Mouse (Mus musculus) ovary, adult 18-20 months (tissue): Measurements from ENCODE around the gene Mical3.

Experiments
- DNase-seq: peaks from one replicate; pipeline ENCODE4 v3.0.0; 2022; ENCODE audit warnings: low spot score, mixed read lengths

Mical3 gene

DNA sequence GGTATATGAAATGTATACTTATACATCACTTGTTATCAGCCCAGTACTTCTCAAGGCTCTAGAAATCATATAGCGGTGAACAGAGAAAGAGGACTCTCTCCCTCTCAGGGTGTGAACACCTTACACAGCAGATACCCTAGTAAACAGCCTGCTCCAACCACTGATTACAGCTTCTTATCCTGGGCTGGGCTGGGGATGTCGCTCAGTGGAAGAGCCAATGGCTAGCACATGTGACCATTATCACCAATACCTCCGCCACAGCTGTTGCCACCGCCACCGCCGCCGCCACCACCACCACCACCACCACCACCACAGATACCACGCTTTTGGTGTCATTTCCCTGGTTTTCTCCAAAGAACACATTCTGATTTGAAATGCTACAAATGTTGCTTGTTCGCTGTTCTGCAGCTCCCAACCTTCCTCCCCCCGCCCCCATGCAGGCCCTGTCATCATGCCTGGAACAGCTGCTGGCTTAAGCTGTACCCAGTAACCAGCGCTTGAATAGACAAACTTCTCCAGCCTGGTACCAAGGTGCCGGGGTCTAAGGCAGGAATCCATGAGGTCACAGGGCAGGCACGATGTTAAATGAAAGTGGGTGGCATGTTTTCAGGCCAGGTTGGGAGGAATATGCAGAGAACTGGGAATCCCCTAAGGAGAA, 78.7 kb downstream of the Mical3 start:
- no peak for DNase-seq

DNA sequence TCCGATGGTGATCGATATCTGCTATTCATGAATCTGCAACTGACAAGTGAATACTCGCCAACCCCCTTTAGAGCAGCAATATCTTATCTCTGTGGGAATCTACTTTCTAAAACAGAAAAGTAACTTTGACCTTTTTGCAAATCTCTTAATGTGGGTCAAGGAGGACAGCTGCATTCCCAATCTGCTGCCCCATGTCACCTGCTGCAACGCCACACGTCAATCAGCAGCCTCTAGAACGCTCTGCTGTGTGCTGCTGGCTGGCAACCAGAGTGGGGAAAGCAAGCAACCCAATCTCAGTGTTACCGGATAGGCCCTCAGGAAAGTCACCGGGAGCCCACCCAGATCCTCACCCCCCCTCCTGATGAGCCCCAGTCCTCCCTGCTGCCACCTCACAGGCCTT, 79.4 kb downstream of the Mical3 start:
- no peak for DNase-seq

DNA sequence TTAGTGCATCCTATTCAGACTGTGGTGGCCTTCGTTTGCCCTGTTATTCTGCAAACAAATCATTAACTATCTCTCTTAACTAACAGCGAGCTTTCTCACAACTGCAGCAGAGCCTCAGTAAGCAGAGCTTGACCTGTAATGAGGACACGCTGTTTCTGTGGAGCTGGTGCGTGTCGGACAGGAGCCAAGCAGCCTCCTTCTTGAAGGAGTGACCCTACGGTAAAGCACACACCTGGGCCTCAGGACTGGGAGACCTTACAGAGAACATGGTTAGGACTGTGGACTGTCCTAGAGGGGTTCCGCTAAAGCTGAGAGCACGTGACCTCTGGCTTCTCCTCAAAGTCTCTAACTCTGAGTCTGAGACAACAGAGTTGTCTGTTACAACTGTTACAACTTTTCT, 82.1 kb downstream of the Mical3 start:
- DNase-seq, result no peak

DNA sequence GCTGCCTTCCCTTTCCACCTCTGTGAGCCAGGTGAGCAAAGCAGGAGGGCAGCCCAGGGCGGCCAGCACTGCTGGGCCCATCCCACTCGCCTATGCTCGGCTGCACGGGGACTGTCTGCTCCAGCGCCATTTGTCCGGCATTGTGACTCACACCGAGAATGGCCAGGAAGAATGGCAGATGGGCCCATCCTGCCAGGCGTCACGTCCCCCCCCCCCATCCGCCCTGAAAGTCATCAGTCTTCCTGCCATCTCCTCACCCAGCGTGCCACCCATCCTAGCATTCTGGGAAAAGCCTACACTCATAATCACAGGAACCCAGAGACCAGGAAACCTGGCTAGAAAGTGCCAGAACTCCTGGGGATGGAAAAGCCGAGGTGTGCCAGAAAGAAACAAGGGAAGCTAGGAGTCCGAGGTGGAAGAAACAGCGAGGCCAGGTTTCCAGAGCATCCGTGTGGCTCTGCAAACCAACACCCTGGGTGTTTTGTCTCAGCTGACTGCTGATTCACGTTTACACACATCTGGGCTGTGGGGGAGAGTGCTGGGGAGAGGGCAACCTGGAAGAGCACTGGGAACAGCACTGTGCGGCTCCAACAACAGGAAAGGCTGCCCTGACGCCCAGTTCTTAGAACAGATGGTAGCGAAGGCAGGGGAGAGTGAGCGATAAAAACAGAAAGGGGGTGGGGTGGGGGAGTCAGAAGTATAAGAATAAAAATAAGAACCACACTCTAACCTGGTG, 85.3 kb downstream of the Mical3 start:
- DNase-seq, result no peak

DNA sequence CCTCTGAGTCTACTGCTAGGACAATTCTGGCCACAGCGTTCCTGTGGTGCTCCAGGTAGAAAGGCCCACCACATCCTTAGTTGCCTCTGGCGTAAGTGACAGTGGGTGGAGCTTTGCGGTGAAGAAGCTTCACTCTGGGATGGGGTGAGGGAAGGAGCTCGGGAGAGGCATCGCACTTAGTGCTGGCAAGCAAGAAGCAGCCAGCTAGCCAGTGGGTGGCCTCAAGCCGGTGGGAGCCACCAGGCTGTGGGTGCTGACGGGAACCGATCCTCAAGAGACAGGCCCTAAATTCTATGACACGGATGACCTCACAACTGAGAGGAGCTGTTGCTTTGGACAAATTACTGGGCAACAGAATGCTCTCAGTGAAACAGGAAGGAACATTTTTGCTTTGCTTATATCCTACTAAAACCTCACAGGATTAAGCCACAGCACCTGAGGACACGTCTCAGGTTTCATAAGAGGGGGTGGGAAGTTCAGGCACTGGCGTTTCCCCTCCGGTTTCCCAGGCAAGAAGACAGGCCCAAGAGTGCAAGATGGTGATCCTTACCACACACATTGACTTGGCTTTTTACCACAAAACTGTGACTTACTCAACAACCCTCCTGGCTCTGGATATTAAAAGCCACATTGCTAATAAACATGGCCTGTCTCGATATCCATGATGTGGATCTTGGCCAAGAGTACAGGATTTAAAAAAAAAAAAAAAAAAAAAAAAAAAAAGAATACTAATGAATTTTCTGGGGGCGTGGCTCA, 87.2 kb downstream of the Mical3 start:
- no peak for DNase-seq

DNA sequence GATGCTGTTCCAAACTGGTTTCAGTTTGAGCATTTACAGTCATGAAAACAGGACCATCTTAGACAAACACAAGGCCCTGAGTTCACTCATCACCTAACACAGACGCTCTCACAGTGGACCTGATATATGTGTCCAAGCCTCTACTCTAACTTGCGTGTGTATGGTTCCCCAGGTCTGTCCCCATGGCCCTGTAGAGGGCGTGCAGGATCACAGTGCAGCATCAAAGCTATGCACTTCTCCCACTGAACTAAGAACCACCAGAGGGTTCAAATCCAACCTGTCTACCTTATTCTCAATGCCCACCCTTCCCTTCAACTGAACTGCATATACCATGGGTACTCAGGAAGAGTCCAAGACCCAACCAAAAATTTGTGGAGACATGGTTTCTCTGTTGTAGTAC, 91.1 kb downstream of the Mical3 start:
- DNase-seq, result no peak

DNA sequence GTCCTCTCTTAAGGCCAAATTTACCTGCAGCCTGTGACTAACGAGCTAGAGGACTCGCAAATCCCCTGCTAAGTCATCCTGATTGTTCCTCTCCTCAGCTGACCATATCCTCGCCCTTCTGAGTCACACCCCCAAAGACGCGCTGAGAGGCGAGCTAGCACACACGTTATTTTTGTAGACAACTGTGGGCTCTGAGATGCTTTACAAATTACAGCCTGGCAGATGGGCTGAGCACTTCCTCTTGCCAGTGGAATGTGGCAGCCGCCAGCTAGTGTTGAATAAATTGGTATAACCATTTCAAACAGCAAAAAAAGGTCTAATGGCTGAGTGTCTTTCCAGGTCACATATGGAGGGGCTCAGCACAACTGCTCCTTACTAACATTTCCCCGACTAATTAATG, 91.5 kb downstream of the Mical3 start:
- DNase-seq, result no peak

DNA sequence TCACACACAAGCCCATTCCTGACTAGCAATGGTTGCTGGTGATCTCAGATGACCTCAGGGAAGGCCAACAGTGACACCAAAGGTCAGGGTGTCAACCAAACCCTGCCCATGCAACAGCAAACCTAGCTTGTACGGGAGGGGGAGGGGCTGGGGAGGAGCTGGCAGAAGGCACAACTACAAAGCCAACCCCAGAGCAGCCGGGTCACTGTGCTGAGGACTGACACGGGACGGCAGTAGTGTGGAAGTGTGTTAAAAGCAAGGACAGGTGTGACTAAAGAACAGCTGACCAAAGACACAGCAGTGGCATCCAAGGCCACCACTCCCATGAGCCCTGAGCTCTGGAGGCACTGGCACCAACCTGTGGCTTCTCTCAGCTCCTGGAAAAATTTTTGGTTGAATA, 93.7 kb downstream of the Mical3 start:
- DNase-seq, result no peak

DNA sequence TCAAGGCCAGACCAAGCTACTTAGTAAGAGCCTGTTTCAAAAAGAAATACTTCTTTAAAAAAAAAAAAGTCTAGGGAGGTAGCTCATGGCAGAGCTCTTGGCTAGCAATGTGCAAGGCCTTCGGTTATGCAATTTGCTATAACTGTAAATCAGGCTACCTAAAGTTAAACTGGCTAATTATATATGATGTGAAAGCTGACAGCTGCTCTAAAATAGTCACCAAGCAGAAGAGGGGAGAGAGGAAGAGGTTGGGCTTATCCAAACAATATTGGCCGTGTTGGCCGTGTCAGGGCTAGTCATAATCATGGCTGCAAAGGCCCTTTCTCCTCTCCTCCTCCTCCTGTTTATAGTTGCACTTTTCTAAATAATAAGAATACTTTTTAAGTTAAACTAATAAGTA, 94.9 kb downstream of the Mical3 start:
- no peak for DNase-seq

DNA sequence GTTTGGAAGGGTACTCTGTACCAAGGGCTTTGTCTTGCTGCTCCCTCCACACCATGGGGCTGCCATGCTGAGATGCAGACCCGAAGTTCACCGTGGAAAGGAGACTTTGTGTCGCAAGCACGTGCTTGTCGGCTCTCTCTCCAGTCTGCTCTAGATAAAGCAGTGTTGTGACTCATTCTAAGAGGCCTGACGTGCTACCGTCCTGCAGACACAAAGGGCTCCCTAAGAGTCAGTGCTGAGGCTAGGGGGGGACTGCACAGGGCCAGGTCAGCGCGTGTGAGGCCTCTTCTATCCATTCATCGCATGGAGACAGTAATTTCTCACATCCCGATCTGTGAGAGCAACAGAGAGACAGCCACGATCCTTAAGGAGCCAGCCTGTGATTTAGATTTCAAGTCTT, 95.5 kb downstream of the Mical3 start:
- DNase-seq, result no peak

DNA sequence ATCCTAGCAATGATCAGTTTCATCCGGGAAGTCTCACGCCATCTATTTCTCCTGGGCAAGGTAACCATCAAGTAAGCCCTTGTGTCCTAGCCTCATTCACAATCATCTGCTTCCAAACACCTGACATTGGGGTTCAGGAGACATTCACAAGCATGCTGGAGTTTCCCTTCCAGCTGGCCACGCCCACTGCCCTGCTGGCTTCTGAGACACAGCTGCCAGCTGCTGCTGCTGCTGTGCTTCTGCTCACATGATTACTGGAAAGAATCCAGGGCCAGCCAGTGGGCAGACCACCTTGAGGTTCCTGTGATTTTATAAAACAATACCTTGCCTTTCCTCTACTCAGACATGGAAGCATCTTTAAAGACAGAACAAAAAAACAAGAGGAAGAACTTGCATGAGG, 97.5 kb downstream of the Mical3 start:
- no peak for DNase-seq

DNA sequence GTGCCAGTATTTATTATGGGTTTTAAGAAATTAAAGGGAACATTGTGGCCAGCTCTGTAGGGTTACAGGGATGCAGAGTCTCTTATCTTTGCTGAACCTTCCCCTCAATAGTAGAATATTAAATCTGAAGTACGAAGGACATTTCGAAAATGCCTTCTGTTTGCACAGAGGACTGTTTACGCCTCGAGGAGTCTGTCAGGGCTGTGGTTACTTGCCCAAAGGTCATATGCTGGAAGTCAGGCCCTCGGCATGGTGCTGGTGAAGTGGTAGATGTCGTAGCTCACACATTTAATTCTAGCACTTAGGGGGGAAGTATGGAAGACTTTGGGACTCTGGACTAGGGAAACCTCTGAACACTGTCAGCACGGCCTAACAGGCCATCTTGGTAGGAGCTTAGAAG, 99.4 kb downstream of the Mical3 start:
- DNase-seq, result no peak

DNA sequence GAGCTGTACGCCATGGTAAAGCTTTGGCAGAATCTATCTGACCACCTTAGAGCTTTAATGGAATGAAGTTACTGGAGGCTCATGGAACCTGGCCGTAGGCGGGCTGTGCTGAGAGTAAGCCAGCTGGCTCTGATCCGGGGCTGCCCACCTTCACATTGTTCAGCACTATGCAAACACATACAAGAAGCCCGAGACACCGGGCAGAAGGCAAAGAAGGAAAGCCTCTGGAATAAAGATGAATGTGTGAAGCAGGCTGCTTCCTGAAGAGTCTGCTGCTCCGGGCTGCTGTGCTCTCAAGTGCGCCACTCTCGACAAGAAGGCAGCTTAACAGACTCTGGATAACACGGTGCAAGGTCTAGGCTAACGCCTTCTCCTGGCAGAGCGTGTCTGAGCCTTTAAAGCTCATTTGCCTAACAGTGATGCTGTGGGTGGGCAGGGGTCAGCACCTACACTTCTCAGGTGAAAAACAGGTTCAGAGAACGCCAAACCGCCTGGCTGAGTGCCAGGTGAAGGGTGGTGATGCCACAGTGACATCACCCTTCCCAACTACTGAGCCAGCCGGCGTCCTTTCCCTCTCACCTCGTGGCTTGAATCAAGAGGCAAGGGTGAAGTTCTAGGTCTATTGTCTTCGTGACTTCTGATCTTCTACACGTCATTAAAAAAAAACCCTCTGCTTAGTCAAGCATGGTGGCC, 100.8 kb downstream of the Mical3 start:
- no peak for DNase-seq

DNA sequence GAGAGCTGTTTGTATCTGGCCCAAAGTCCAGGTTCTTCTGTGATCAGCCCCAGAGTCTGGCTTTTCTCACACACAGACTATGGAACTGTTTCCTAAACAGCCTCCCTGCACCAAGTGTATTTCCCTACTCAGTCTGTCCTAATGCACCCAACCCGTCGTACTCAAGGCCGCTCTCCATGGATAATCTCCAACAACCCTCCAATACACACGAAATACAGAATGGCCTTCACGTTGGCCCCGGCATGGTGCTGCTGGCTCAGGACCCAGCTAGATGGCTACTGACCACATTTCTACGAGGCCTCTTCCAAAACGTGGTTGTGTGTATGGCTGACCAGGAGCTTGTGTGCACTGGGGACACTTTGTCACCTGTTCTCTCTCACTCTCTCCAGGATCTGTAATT, 102.3 kb downstream of the Mical3 start:
- peak; percentile 50 for DNase-seq

DNA sequence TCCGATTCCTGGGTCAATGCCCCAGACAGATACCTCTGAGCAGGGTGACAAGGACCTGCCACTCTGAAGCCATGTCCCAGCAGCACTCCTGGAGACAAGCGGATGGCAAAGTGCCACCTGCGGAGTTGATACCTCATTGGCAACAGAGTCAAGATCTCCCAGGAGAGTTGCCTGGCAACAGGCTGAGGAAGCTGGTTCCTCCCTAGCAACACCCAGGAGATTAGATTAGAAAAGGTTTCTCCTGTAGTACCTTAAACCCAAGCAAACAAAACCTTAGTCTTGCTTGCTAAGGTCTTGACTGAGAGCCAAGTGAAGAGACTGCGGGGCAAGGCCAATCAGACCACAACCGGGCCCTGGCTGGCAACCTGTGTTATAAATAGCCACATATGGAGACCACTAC, 103.5 kb downstream of the Mical3 start:
- DNase-seq, result peak; percentile 57

DNA sequence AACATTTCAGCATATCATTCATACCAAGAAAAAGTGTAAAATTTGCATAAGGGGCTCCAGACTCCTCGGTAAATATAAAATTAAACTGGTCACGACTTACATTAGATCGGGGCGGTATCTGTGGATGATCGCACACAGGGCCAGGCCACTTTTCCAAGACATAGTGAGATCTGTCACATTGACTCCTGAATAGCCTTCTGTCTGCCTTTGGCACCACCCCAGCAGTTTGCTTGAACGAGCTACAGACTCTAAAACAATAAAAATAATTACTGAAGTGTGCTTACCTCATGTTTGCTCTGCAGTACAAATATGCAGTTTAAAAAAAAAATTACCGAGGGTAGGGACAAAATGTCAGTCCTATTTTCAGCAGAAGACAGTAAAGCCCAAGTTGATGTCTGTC, 103.9 kb downstream of the Mical3 start:
- no peak for DNase-seq

DNA sequence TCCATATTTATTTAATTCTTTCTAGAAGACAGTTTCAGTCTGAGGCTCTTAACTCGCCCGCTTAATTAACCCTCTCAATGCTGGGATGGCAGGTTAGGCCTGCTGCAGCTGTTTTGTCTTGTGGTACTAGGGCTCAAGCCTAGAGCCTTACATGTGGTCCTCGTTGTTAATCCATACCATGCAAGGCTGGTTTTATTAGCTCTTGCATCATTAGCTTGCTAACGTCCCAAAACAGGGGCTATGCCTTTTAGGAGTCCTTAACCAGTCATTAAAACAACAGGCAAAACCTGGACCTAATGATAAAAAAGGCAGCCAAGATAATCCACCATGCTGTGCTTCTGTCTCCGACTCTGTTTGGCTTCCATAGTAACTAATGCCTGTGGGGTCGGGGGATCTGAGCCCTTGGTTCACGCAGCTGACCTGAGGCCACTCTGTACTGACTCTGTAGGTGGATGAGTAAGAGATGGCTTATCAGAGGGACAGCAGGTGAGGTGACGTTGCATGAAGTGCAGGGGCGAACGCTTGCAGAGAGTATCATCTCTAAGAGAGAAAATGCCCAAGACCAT, 104.7 kb downstream of the Mical3 start:
- no peak for DNase-seq

DNA sequence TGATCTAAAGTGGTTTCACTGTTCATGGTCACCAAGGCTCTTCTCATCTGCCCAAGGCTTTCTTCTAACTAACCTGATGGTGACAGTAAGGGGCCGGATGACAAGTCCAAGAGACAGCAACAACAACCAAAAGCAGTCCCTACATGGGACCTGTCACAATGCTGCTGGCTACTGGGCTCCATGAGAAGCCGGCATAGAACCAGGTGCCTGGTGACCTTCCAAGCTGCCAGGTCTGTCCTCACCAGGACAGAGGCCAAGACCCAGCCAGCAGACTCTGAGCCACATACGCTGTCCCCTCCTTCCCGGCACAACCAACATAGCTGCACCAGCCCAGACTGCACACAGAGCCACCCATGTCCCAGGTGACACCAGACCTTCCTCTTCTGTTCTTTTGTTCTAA, 112.7 kb downstream of the Mical3 start:
- DNase-seq, result no peak

DNA sequence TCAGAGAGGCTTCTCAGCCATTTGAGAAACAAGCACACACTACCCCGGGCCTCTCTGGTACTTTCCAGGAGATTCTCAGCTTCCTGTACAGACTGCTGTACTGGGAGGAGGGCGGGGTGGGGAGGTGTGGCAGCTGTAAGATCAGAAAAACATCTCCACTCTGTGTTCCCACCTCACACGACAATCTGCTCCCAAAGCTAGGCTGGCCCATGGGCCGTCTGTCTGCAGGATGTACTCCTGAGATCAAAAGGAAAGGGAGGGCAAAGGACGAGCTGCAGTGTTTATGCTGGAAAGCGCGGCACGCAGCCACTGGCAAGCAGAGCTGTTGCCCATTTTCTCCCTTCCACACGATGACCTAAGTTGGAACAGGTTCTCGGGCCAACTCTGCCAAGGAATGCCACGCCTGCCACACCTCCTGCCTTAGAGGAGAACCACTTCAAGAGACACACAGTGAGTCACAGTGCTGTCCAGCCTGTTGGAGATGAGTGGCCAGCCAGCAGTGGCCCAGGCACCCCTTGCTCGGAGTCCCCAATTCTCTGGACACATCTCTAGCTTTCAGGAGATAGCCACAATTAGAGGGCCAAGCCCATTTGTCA, 113.3 kb downstream of the Mical3 start:
- DNase-seq, result peak; percentile 58

DNA sequence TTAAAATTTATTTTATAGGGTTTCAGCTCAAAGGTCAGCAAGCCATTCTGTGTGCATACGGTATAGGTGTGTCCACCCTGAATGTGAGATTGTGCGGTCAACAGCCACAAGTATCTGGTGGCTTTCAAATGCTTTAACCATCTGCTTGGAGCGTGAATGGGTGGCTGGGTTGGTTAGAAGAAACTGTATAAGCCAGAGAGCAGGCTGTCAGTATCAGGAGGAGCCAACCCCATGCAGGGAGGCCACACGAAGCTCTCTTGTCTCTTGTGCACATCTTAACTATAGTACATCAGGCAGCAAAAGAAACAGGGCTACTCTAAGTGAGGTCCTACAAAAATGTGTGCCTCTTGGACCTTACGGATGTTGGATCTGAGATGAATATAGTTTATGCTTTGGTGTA, 114.7 kb downstream of the Mical3 start:
- no peak for DNase-seq

DNA sequence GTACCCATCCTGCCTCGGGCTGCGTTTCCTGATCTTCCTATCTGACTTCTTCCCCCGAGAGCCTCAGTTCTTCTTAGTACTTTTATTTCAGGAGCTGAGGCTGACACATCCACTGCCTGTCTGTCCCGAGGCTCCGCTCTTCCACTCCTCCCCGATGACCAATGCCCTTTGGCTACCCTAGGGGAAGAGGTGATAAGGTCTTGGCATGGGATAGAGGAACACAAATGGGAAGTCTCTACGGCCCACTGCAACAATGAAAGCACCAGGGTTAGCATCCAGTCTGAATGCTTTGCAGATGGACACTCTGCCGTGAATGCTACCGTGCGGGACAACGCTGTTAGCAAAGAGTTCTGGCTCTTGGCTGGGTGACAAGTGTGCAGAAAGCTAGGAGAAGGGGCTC, 116.5 kb downstream of the Mical3 start:
- DNase-seq, result no peak

DNA sequence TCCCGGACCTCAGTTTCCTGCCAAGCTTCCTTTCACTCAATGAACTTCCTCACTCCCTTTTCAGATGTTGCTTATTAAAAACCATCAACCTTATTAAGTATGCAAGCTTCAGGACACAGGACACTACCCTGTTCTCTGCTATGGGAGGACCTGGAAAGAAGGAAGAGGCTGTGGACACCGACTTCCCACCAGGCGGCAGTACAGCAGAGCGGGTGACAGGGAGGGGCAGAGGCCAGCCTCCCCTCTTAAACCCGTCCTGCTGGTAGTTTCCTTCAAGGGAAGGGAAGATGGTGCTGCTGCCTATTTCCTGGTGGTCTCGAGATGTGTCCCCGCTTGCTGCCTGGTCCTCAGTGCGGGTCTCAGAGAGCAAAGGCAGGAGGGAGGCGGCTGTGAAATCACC, 117.0 kb downstream of the Mical3 start:
- peak; percentile 31 for DNase-seq
